Comparison of ENCODE assay signal across 20 mouse cellular contexts in genomic region chr17:15949753-15950152, GRCm38 (mm10).
DNase-seq lines count a peak whose midpoint lies in the region; ATAC-seq and TF ChIP-seq lines count a peak whose summit lies in the region.
"Had no signal": no experiment of that assay in that cellular context is flagged by ENCODE, and none has a peak within 500 bp of the region (broad histone marks: within the 10 kb centered on the region; RNA-seq: fewer than 3 reads in every experiment).

No protein-coding gene starts in this region.

- H3K27me3 ChIP-seq in intestine, embryonic 14.5 days (replicated peaks; ENCODE audit: control insufficient read depth, insufficient read depth, low read length), result no peaks in the 10 kb centered on the region
- no peaks in the 10 kb centered on the region for H3K27me3 ChIP-seq in intestine, postnatal 0 days (replicated peaks; ENCODE audit: control insufficient read depth, insufficient read depth, low read length)
- no peaks in the 10 kb centered on the region for H3K27me3 ChIP-seq in midbrain, embryonic 13.5 days
- no peaks in the 10 kb centered on the region for H3K27me3 ChIP-seq in midbrain, embryonic 10.5 days (ENCODE audit: low read depth, poor library complexity, severe bottlenecking)
- no peaks in the 10 kb centered on the region for H3K27me3 ChIP-seq in intestine, embryonic 15.5 days (replicated peaks)
- H3K27me3 ChIP-seq in intestine, embryonic 16.5 days (replicated peaks; ENCODE audit: control insufficient read depth, insufficient read depth, low read length), result no peaks in the 10 kb centered on the region
- no peaks in the 10 kb centered on the region for H3K27me3 ChIP-seq in heart, adult 2 months (ENCODE audit: control insufficient read depth, insufficient read depth, low read length)
- H3K27me3 ChIP-seq: embryonic facial prominence, embryonic 12.5 days; forebrain, embryonic 13.5 days; forebrain, embryonic 15.5 days had no signal

- no peak overlapping the region for H3K9ac ChIP-seq in intestine, embryonic 14.5 days (ENCODE audit: low read length)
- H3K9ac ChIP-seq in intestine, postnatal 0 days (ENCODE audit: low read depth, low read length), result no peak overlapping the region
- H3K9ac ChIP-seq in midbrain, embryonic 13.5 days (replicated peaks), result no peak overlapping the region
- no peak overlapping the region for H3K9ac ChIP-seq in intestine, embryonic 15.5 days
- no peak overlapping the region for H3K9ac ChIP-seq in intestine, embryonic 16.5 days (ENCODE audit: low read depth, low read length)
- no peak overlapping the region for H3K9ac ChIP-seq in heart, adult 2 months (ENCODE audit: low read depth, low read length)
- H3K9ac ChIP-seq: embryonic facial prominence, embryonic 12.5 days; forebrain, embryonic 13.5 days; forebrain, embryonic 15.5 days had no signal

- no peak for TF ChIP-seq POLR2A in heart, adult 2 months (IDR thresholded peaks at IDR 0.05; ENCODE audit: insufficient read depth, low read depth, low read length)

- 55% methylated on average over 6 of the region's 6 CpGs for WGBS in intestine, embryonic 14.5 days
- 26% methylated on average over 6 of the region's 6 CpGs for WGBS in intestine, postnatal 0 days
- WGBS in midbrain, embryonic 13.5 days, result 79% methylated on average over 6 of the region's 6 CpGs
- 82% methylated on average over 6 of the region's 6 CpGs for WGBS in midbrain, embryonic 10.5 days
- 46% methylated on average over 6 of the region's 6 CpGs for WGBS in intestine, embryonic 15.5 days
- WGBS in intestine, embryonic 16.5 days, result 42% methylated on average over 6 of the region's 6 CpGs
- 41% methylated on average over 6 of the region's 6 CpGs for WGBS in heart, adult 2 months

- H3K4me3 ChIP-seq in intestine, embryonic 14.5 days (ENCODE audit: low read depth, low read length), result no peak overlapping the region
- H3K4me3 ChIP-seq in intestine, postnatal 0 days (ENCODE audit: low read depth, low read length), result no peak overlapping the region
- H3K4me3 ChIP-seq in midbrain, embryonic 13.5 days (replicated peaks), result no peak overlapping the region
- no peak overlapping the region for H3K4me3 ChIP-seq in midbrain, embryonic 10.5 days
- H3K4me3 ChIP-seq in intestine, embryonic 15.5 days (replicated peaks), result no peak overlapping the region
- H3K4me3 ChIP-seq in intestine, embryonic 16.5 days (ENCODE audit: low read length), result no peak overlapping the region
- no peak overlapping the region for H3K4me3 ChIP-seq in heart, adult 2 months
- H3K4me3 ChIP-seq: embryonic facial prominence, embryonic 10.5 days; embryonic facial prominence, embryonic 12.5 days; forebrain, embryonic 13.5 days; forebrain, embryonic 15.5 days had no signal

- no peaks in the 10 kb centered on the region for H3K36me3 ChIP-seq in intestine, embryonic 14.5 days (ENCODE audit: control insufficient read depth, insufficient read depth, low read length)
- H3K36me3 ChIP-seq in intestine, postnatal 0 days (ENCODE audit: control insufficient read depth, insufficient read depth), result no peaks in the 10 kb centered on the region
- H3K36me3 ChIP-seq in midbrain, embryonic 13.5 days, result no peaks in the 10 kb centered on the region
- no peaks in the 10 kb centered on the region for H3K36me3 ChIP-seq in midbrain, embryonic 10.5 days
- H3K36me3 ChIP-seq in intestine, embryonic 15.5 days, result no peaks in the 10 kb centered on the region
- H3K36me3 ChIP-seq in intestine, embryonic 16.5 days (ENCODE audit: control insufficient read depth, insufficient read depth, low read length), result no peaks in the 10 kb centered on the region
- H3K36me3 ChIP-seq in heart, adult 2 months (ENCODE audit: control insufficient read depth, insufficient read depth, low read length), result no peaks in the 10 kb centered on the region
- H3K36me3 ChIP-seq: embryonic facial prominence, embryonic 10.5 days; embryonic facial prominence, embryonic 12.5 days; forebrain, embryonic 15.5 days had no signal

- 0 out of 2 replicates have a peak, but pooled peaks cover 2% of the 10 kb centered on the region for H3K9me3 ChIP-seq in intestine, embryonic 14.5 days (ENCODE audit: control insufficient read depth, low read length)
- H3K9me3 ChIP-seq in intestine, postnatal 0 days (ENCODE audit: control insufficient read depth), result no peaks in the 10 kb centered on the region
- no peaks in the 10 kb centered on the region for H3K9me3 ChIP-seq in midbrain, embryonic 13.5 days
- no peaks in the 10 kb centered on the region for H3K9me3 ChIP-seq in midbrain, embryonic 10.5 days (replicated peaks)
- no peaks in the 10 kb centered on the region for H3K9me3 ChIP-seq in intestine, embryonic 15.5 days
- H3K9me3 ChIP-seq in intestine, embryonic 16.5 days (ENCODE audit: control insufficient read depth, low read length), result no peaks in the 10 kb centered on the region
- H3K9me3 ChIP-seq: embryonic facial prominence, embryonic 10.5 days; embryonic facial prominence, embryonic 12.5 days; forebrain, embryonic 13.5 days; forebrain, embryonic 15.5 days had no signal

- no peaks in the 10 kb centered on the region for H3K4me1 ChIP-seq in intestine, embryonic 14.5 days (replicated peaks; ENCODE audit: control insufficient read depth, insufficient read depth, low read length)
- no peaks in the 10 kb centered on the region for H3K4me1 ChIP-seq in intestine, postnatal 0 days (replicated peaks; ENCODE audit: control insufficient read depth, insufficient read depth, low read length)
- peaks cover 12% of the 10 kb centered on the region for H3K4me1 ChIP-seq in midbrain, embryonic 13.5 days (replicated peaks)
- peaks cover 7% of the 10 kb centered on the region; the same call in 1 of the 2 replicates for H3K4me1 ChIP-seq in midbrain, embryonic 10.5 days
- H3K4me1 ChIP-seq in intestine, embryonic 15.5 days (replicated peaks), result no peaks in the 10 kb centered on the region
- H3K4me1 ChIP-seq in intestine, embryonic 16.5 days (ENCODE audit: control insufficient read depth, insufficient read depth, low read length), result no peaks in the 10 kb centered on the region
- no peaks in the 10 kb centered on the region for H3K4me1 ChIP-seq in heart, adult 2 months (ENCODE audit: control insufficient read depth, insufficient read depth, low read length)
- H3K4me1 ChIP-seq: embryonic facial prominence, embryonic 10.5 days; embryonic facial prominence, embryonic 12.5 days; forebrain, embryonic 13.5 days; forebrain, embryonic 15.5 days had no signal

- H3K4me2 ChIP-seq in intestine, embryonic 14.5 days (ENCODE audit: low read length), result no peak overlapping the region
- H3K4me2 ChIP-seq in intestine, postnatal 0 days (replicated peaks; ENCODE audit: low read depth), result no peak overlapping the region
- no peak overlapping the region for H3K4me2 ChIP-seq in midbrain, embryonic 13.5 days (replicated peaks)
- H3K4me2 ChIP-seq in intestine, embryonic 15.5 days (replicated peaks), result no peak overlapping the region
- no peak overlapping the region for H3K4me2 ChIP-seq in intestine, embryonic 16.5 days (ENCODE audit: low read depth, low read length)
- H3K4me2 ChIP-seq: embryonic facial prominence, embryonic 12.5 days; forebrain, embryonic 13.5 days; forebrain, embryonic 15.5 days had no signal

- no peak for TF ChIP-seq EP300 in heart, adult 2 months (IDR thresholded peaks at IDR 0.05; ENCODE audit: insufficient read depth, low read depth, low read length)

- no peak for DNase-seq in intestine, embryonic 14.5 days (ENCODE audit: low spot score)
- no peak for DNase-seq in midbrain, embryonic 10.5 days (ENCODE audit: low spot score)
- DNase-seq in heart, adult 2 months, result no peak
- no peak for DNase-seq in ovary, postnatal 14 days (ENCODE audit: low spot score)
- DNase-seq: adrenal gland, adult 8-10 months; adrenal gland, postnatal 14 days; adrenal gland, postnatal 36 days; cerebellum, adult 11-12 months; cerebellum, adult 2 months; cerebellum, adult 9-10 months; cerebellum, postnatal 10 days; cerebellum, postnatal 25 days had no signal

- ATAC-seq in intestine, embryonic 14.5 days (replicated peaks; ENCODE audit: low FRiP score, low TSS enrichment, low read depth), result peak; percentile 43; the same call in 1 of the 2 replicates
- ATAC-seq in intestine, postnatal 0 days, result no peak
- ATAC-seq in midbrain, embryonic 13.5 days, result peak; percentile 53; the same call in 1 of the 2 replicates
- peak; percentile 59 for ATAC-seq in intestine, embryonic 15.5 days
- peak; percentile 38; the same call in 1 of the 2 replicates for ATAC-seq in intestine, embryonic 16.5 days
- ATAC-seq: forebrain, embryonic 13.5 days; forebrain, embryonic 15.5 days had no signal

- intact Hi-C loops in heart, adult 2 months (cut with DNase I), result no loop called here

- no peak overlapping the region for H3K27ac ChIP-seq in intestine, embryonic 14.5 days (ENCODE audit: low read depth)
- no peak overlapping the region for H3K27ac ChIP-seq in intestine, postnatal 0 days (ENCODE audit: low read depth, low read length)
- no peak overlapping the region for H3K27ac ChIP-seq in midbrain, embryonic 13.5 days
- H3K27ac ChIP-seq in midbrain, embryonic 10.5 days (replicated peaks), result no peak overlapping the region
- H3K27ac ChIP-seq in intestine, embryonic 15.5 days, result no peak overlapping the region
- H3K27ac ChIP-seq in intestine, embryonic 16.5 days (ENCODE audit: low read length), result no peak overlapping the region
- no peak overlapping the region for H3K27ac ChIP-seq in heart, adult 2 months
- H3K27ac ChIP-seq: embryonic facial prominence, embryonic 10.5 days; embryonic facial prominence, embryonic 12.5 days; forebrain, embryonic 13.5 days; forebrain, embryonic 15.5 days had no signal

- no peaks in the 10 kb centered on the region for H3K79me2 ChIP-seq in heart, adult 2 months (replicated peaks; ENCODE audit: control insufficient read depth, insufficient read depth, low read length)

- TF ChIP-seq CTCF in intestine, postnatal 0 days (IDR thresholded peaks at IDR 0.05; ENCODE audit: low read depth), result no peak
- TF ChIP-seq CTCF in heart, adult 2 months (IDR thresholded peaks at IDR 0.05), result no peak
